Mouse (Mus musculus) adrenal gland, postnatal 14 days (tissue): ENCODE measurements around the gene Ngp. TPM values are rescaled to one million over a fixed set of nuclear protein-coding genes. Genes with fewer than 3 reads are reported as not detected.
"Not testable (repeated sequence)": the region's sequence is repeated elsewhere in the genome, so short reads cannot be mapped to it uniquely, and the experiment has no call there.

Experiments used
- DNase-seq: peaks from one replicate; pipeline ENCODE4 v3.0.0; 2021; ENCODE audit warnings: mixed read lengths
- long read RNA-seq, 2 experiments: library from polyadenylated mRNA; stranded (forward); transcript quantifications; one replicate each; pipeline ENCODE4 v2.0.0; 2021
- total RNA-seq: library from RNA; stranded (reverse); gene quantifications from 2 replicates; pipeline ENCODE4 v1.2.3, GENCODE M21; 2021

Gene Ngp
- total RNA-seq: 3.0 and 10.4 TPM in 2 replicates
- long read RNA-seq, experiment 1, transcript Ngp-201 (4 exons, 1,222 nt): major isoform, 5 of 6 reads
- long read RNA-seq, experiment 1, partial matches to known transcripts: 1 of 6 reads
- long read RNA-seq, experiment 1, other reads (novel, unspliced or antisense): 0 of 6 reads
- long read RNA-seq, experiment 2, transcript Ngp-201 (4 exons, 1,222 nt): major isoform, 11 of 11 reads
- long read RNA-seq, experiment 2, partial matches to known transcripts: 0 of 11 reads
- long read RNA-seq, experiment 2, other reads (novel, unspliced or antisense): 0 of 11 reads

GRCm38 (mm10) chr9:110419511-110420112, at the start of gene Ngp:
Gene Ngp (plus strand): TSS chr9:110419747.
- DNase-seq: no peak

- DNase-seq: no peak
Observed at GRCm38 (mm10) chr9:110369860-110370259, 49.7 kb upstream of the Ngp start.

GRCm38 (mm10) chr9:110373871-110374270, 45.7 kb upstream of the Ngp start:
- no peak for DNase-seq

- DNase-seq: peak; percentile 60
Observed at GRCm38 (mm10) chr9:110375668-110376067, 43.9 kb upstream of the Ngp start.

- DNase-seq: not testable (repeated sequence)
Observed at GRCm38 (mm10) chr9:110377655-110378054, 41.9 kb upstream of the Ngp start.

- DNase-seq: no peak
Observed at GRCm38 (mm10) chr9:110379361-110379760, 40.2 kb upstream of the Ngp start.

GRCm38 (mm10) chr9:110380662-110381061, 38.9 kb upstream of the Ngp start:
- peak; percentile 57 for DNase-seq

- DNase-seq: no peak
Observed at GRCm38 (mm10) chr9:110381292-110381691, 38.3 kb upstream of the Ngp start.

GRCm38 (mm10) chr9:110384369-110384929, 35.1 kb upstream of the Ngp start:
- no peak for DNase-seq

- DNase-seq: no peak
Observed at GRCm38 (mm10) chr9:110388011-110388410, 31.5 kb upstream of the Ngp start.

GRCm38 (mm10) chr9:110390843-110391242, 28.7 kb upstream of the Ngp start:
- no peak for DNase-seq

GRCm38 (mm10) chr9:110393295-110393694, 26.3 kb upstream of the Ngp start:
- no peak for DNase-seq

GRCm38 (mm10) chr9:110400650-110401049, 18.9 kb upstream of the Ngp start:
- peak; percentile 51 for DNase-seq

GRCm38 (mm10) chr9:110402731-110403130, 16.8 kb upstream of the Ngp start:
- no peak for DNase-seq

- not testable (repeated sequence) for DNase-seq
Observed at GRCm38 (mm10) chr9:110403240-110403639, 16.3 kb upstream of the Ngp start.

- DNase-seq: peak; percentile 21
Observed at GRCm38 (mm10) chr9:110407311-110408098, 12.0 kb upstream of the Ngp start.

- DNase-seq: peak; percentile 98
Observed at GRCm38 (mm10) chr9:110408099-110408773, 11.3 kb upstream of the Ngp start, which contains the start of gene Ptpn23. Gene Ptpn23 (minus strand): TSS chr9:110408213.

GRCm38 (mm10) chr9:110410908-110411887, 8.3 kb upstream of the Ngp start:
- peak; percentile 91 for DNase-seq

GRCm38 (mm10) chr9:110412926-110413325, 6.6 kb upstream of the Ngp start:
- peak; percentile 23 for DNase-seq

GRCm38 (mm10) chr9:110413785-110414184, 5.8 kb upstream of the Ngp start:
- DNase-seq: peak; percentile 74

- DNase-seq: no peak
Observed at GRCm38 (mm10) chr9:110431241-110431640, 11.7 kb downstream of the Ngp start.
